Mouse (Mus musculus) spleen, postnatal 14 days (tissue): ENCODE data around the gene Trp53tg5.

Experiments used
- DNase-seq, 2 experiments: peaks; one replicate each; pipeline ENCODE4 v3.0.0; 2021 to 2022; ENCODE audit warnings: low spot score in 2 of 2

Gene Trp53tg5

GRCm38 (mm10) chr2:164432541-164433191 is 40.9 kb downstream of the Trp53tg5 start:
- no peak for DNase-seq

GRCm38 (mm10) chr2:164431676-164432465 is 41.7 kb downstream of the Trp53tg5 start:
- DNase-seq = no peak

- no peak for DNase-seq
Measured at GRCm38 (mm10) chr2:164430697-164431096, 42.8 kb downstream of the Trp53tg5 start.

GRCm38 (mm10) chr2:164429881-164430615 is 43.5 kb downstream of the Trp53tg5 start:
- DNase-seq = no peak

- DNase-seq = no peak
Measured at GRCm38 (mm10) chr2:164428451-164428850, 45.1 kb downstream of the Trp53tg5 start.

GRCm38 (mm10) chr2:164426952-164427351 is 46.6 kb downstream of the Trp53tg5 start:
- no peak for DNase-seq

GRCm38 (mm10) chr2:164426121-164426520 is 47.4 kb downstream of the Trp53tg5 start:
- no peak for DNase-seq

GRCm38 (mm10) chr2:164425401-164425800 is 48.1 kb downstream of the Trp53tg5 start:
- DNase-seq = no peak

- no peak for DNase-seq
Measured at GRCm38 (mm10) chr2:164424406-164424805, 49.1 kb downstream of the Trp53tg5 start.

- no peak for DNase-seq
Measured at GRCm38 (mm10) chr2:164423464-164423863, 50.1 kb downstream of the Trp53tg5 start.

- DNase-seq = peak in 1 of 2 experiments; percentile 32
Measured at GRCm38 (mm10) chr2:164422675-164423393, 50.7 kb downstream of the Trp53tg5 start.

- no peak for DNase-seq
Measured at GRCm38 (mm10) chr2:164421979-164422378, 51.5 kb downstream of the Trp53tg5 start.

- DNase-seq = no peak
Measured at GRCm38 (mm10) chr2:164421306-164421705, 52.2 kb downstream of the Trp53tg5 start.
